Mouse (Mus musculus): ENCODE data around the gene Ttc39d.
A peak's percentile ranks its signal among the peaks of the same experiment; 100 is the strongest.

- TF ChIP-seq CTCF (conservative IDR thresholded peaks at IDR 0.05 in 1 of 2, IDR thresholded peaks at IDR 0.05 in 1 of 2; ENCODE audit: low read depth in 2 of 2, low read length in 2 of 2), result no peak
- TF ChIP-seq GABPA (IDR thresholded peaks at IDR 0.05; ENCODE audit: insufficient replicate concordance, low read depth, low read length), result no peak
- no peak for TF ChIP-seq NRF1 (IDR thresholded peaks at IDR 0.05; ENCODE audit: low read depth, low read length)
- TF ChIP-seq POLR2A (IDR thresholded peaks at IDR 0.05; ENCODE audit: low read depth, low read length), result peak; percentile 18; the same call in 1 of the 2 replicates
Observed at GRCm38 (mm10) chr17:80206301-80206670, 974 bp upstream of the Ttc39d start.

Data from CH12.LX (cell line).